Mouse (Mus musculus) gastrocnemius, adult 2 months (tissue): Measurements from ENCODE around the gene Opn3. TPM values are rescaled to one million over a fixed set of nuclear protein-coding genes. Genes with fewer than 3 reads are reported as not detected.

ENCODE experiments used
- DNase-seq: peaks from one replicate; pipeline ENCODE4 v3.0.0; 2022
- H3K27ac ChIP-seq: fragments of 200-600 bp; 2 replicates; pipeline ENCODE4 v1.8.1; 2022; ENCODE audit warnings: mild to moderate bottlenecking
- H3K4me3 ChIP-seq: fragments of 200-600 bp; 2 replicates; pipeline ENCODE4 v1.8.1; 2022; ENCODE audit warnings: mild to moderate bottlenecking, moderate library complexity
- CTCF ChIP-seq: fragments of 200-600 bp; IDR thresholded peaks from 2 replicates; pipeline ENCODE4 v1.8.1; 2022; ENCODE audit warnings: antibody characterized with exemption, mild to moderate bottlenecking, moderate library complexity
- intact Hi-C: fragments of 180-260 bp; cut with DNase I; formaldehyde crosslinking; loops from one replicate; pipeline ENCODE4 v1.15.1; 2025
- long read RNA-seq, 2 experiments: library from polyadenylated mRNA; stranded (forward); transcript quantifications; one replicate each; pipeline ENCODE4 v2.0.0; 2021
- total RNA-seq, 2 experiments: library from RNA; stranded (reverse); gene quantifications; 2 replicates each; pipeline ENCODE4 v1.2.3; 2021

Gene Opn3
- 1 to 10 TPM; 2.5 to 3.8 TPM for total RNA-seq
- long read RNA-seq, experiment 1, transcript Opn3-201 (4 exons, 1,913 nt): major isoform, 6 of 6 reads
- long read RNA-seq, experiment 1, partial matches to known transcripts: 0 of 6 reads
- long read RNA-seq, experiment 1, other reads (novel, unspliced or antisense): 0 of 6 reads
- long read RNA-seq, experiment 2, transcript Opn3-201 (4 exons, 1,913 nt): major isoform, 7 of 8 reads
- long read RNA-seq, experiment 2, partial matches to known transcripts: 0 of 8 reads
- long read RNA-seq, experiment 2, other reads (novel, unspliced or antisense): 1 of 8 reads

DNA sequence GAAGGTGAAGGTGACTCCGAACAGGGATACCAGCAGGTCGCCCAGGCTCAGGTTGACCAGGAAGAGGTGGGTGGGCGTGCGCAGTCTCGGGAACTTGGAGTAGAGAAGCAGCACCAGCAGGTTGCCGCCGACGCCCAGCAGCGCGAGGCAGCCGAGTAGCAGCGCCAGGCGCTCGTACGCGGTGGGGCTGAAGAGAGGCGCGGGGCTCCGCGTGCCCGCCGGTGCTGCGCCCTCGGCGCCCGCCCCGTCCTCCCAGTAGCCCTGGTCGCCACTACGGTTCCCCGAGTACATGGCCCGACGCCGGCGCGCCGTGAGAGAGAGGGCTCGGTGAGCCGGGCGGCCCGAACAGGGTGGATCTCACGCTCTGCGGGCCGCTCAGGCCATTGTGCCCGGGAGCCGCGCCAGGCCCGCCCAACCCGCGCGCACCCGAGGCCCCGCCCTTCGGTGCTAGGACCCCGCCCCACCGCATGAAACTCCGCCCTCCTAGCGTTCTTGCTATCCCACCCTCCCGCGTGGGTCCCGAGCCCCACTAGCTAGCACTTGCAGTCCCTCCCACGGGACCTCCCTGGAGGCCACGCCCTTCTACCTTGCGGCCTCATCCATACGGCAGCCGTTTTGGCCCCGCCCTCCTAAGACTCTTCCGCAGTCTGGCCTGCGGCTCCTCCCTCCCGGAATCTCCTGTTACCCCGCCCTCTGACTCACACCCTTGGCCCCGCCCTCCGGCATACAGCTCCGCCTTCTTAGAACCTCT lies at the start of gene Opn3, which contains the start of gene Chml:
Gene Opn3 (minus strand): TSS at position 531 of the 751 bp plus-strand sequence.
Gene Chml (minus strand): TSS at position 656 of the 751 bp plus-strand sequence.
- peak within 1 kb of the TSS; percentile 91 for H3K4me3 ChIP-seq
- intact Hi-C loops: loop anchor here (2.0 to 10.0 kb wide), 3 partner anchors 68 to 1752 kb away; partner anchors contain the start of genes Exo1, Fh1 and Zbtb18
- no peak for TF ChIP-seq CTCF
- DNase-seq: peak; percentile 99
- peak within 1 kb of the TSS; percentile 92 for H3K27ac ChIP-seq

DNA sequence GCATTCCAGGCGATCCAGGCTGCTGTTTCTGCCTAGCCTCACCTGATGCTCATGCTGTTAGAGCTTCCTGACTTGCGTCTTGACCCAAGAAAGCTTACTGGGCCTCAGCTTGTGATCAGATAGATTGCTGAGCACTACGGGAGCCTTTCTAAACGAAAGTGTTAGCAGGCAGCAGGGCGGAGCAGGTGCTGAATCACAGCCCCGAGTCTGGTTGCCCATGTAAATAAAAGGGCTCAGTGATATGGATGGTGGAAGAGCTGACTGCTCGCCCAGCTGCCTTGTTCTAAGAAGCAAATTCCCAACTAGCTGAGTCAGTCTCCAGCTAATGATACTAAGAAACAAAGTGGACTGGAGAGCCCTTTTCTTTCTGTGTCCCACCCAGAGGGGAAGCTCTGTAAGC lies 33.2 kb upstream of the Opn3 start:
- no peak for DNase-seq
- no peak overlapping the region for H3K27ac ChIP-seq
- H3K4me3 ChIP-seq: no peak overlapping the region
- no peak for TF ChIP-seq CTCF
- intact Hi-C loops: no loop called here

DNA sequence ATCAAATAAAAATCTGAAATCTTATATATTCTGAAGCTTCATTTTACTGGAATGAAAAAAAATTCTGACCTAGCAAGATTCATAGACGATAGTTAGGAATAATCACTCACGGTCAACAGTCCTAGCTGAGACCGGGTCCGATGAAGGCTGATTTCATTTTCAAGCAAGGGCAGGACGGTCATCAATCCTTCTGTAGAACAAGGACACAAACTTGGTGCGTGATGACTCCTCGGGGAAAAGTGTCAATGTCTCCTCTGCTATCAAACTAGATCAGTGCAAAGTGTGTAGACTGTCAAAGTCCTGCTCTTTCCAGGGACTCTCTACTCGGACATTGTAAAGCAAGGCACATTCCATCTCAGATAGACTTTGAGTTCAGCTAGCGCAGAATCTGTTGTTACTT lies 24.3 kb upstream of the Opn3 start:
- no peak for DNase-seq
- intact Hi-C loops: no loop called here
- no peak for TF ChIP-seq CTCF
- Histone ChIP-seq H3K4me3 (no peak overlapping the region), H3K27ac (no peak overlapping the region)

DNA sequence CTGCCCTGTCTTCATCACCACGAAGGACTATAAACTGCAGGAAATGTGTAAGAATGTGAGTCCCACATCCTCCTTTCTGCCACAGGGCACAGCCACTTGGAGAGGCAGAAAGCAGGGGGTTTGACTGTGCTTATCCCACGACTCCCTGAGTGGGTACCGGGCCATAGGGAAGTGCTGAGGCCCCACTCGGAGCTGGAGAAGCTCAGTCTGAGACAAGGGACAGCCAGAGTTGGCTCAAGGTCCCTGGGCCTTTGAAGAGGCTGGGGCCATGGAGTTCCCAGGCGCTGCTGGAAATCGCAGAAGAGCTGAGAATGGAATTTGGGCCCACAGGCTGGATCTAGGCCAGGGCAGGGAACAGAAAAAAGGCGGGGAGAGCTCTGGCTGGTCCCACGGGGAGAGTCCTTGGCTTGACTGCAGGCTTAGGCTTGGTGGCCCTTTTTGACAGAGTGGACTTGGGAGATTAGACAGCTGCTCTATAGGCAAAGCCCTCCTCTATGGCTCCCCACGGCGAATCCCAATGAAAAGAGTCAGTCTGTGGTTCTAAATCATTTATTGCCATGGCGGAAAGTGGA lies 19.8 kb upstream of the Opn3 start:
- intact Hi-C loops: no loop called here
- peak; percentile 24 for DNase-seq
- TF ChIP-seq CTCF: no peak

DNA sequence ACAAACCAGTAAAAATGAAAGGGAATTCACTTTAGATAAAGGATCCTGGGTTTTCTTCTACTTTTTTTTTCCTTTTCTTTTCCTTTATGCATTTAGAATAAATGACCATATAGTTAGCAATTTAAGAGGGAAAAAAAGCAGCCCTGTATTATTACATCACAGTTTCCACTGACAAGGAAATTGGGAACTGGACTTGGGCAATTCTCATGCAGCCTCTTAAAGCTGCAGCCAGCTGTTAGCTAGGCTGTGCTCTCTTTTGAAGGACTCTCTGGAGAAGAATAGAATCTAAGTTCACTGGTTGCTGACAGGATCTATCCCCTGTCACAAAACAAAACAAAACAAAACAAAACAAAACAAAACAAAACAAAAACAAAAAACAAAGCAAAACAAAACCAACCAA lies 15.4 kb upstream of the Opn3 start:
- H3K4me3 ChIP-seq: no peak overlapping the region
- H3K27ac ChIP-seq: no peak overlapping the region
- DNase-seq: no peak
- no peak for TF ChIP-seq CTCF
- intact Hi-C loops: no loop called here

More for the DNA sequence above, 19.8 kb upstream of the Opn3 start:
- H3K4me3 ChIP-seq: no peak overlapping the region
- no peak overlapping the region for H3K27ac ChIP-seq

DNA sequence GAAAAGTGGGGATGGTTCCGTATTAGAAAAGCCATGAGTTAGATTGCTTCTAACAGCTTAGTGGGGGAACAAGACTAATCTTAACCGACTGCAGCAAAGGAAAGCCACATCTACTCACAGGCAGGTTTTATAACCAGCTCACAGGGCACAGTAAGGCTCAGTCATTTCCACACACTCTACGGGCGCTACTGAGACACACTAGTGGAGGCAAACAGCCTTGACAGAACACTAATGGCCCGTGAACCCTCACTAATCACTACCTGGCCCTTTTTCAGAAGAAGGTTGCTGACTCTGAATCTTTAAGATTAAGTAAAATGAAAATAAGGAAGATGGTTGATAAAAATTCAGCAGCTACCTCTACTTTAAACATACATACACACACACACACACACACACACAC lies 15.0 kb upstream of the Opn3 start:
- TF ChIP-seq CTCF: no peak

DNA sequence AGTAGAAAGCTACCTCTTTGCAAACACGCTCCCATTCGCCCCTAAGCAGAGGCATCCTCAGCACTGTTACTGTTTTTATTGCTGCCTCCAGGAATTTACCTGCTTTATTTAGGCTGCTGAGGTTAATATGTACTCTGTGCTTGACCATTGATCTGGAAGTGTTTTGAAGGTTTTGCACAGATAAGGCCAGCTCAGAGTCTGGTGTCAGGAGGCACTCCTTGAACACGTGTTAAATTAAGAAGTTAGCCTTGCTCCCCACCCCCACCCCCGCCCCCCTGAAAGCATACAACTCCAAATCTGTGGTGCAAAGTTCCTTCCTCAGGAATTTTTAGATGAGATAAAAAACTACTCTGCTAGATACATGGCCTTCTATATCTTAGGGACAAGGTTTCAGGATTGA lies 8.6 kb upstream of the Opn3 start:
- no peak overlapping the region for H3K27ac ChIP-seq
- H3K4me3 ChIP-seq: no peak overlapping the region
- DNase-seq: no peak
- intact Hi-C loops: no loop called here
- TF ChIP-seq CTCF: no peak

More for the DNA sequence above, 15.0 kb upstream of the Opn3 start:
- H3K27ac ChIP-seq: no peak overlapping the region
- DNase-seq: no peak
- intact Hi-C loops: no loop called here
- H3K4me3 ChIP-seq: no peak overlapping the region

DNA sequence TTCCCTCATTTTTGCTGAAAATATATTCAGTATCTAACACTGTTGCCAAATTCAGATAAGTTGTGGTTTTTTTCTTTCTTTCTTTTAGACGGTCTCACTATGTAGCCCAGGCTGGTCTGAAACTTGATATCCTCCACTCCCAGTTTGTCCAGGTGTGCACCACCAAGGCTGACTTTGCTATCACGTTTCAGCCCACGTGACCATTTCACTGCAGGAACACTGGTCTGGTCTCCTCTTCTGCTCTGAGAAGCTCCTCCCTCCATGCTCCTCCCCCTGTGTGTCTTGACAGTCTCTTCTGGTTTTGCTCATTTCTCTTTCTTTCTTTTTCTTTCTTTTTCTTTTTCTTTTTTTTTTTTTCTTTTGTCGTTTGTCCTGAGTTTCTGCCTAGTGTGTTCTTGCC lies 7.2 kb upstream of the Opn3 start:
- no peak overlapping the region for H3K4me3 ChIP-seq
- DNase-seq: no peak
- no peak overlapping the region for H3K27ac ChIP-seq
- no peak for TF ChIP-seq CTCF
- intact Hi-C loops: loop anchor here (10.0 kb wide), 1 partner anchor 1745 kb away; the partner anchor contains the start of gene Zbtb18

DNA sequence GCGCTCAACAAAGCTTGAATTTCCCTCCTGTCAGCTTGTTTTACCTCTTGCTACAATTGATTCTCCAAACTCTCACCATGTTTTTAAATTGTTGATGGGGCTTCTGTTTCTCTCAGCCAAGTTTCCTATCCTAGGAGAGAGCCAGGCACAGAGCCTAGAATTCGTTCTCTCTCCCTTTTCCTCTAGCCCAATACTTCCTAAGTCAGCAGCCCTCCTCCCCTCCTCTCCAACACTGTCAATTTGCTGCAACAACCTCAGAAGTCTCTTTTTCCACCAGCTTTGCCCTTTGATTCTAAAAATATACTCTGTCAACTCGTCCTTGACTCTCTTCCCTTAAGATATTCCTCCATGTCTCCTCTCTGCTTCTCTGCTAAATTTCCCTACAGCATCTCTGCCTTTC lies 6.8 kb upstream of the Opn3 start:
- no peak overlapping the region for H3K27ac ChIP-seq
- intact Hi-C loops: loop anchor here (10.0 kb wide), 1 partner anchor 1745 kb away; the partner anchor contains the start of gene Zbtb18
- DNase-seq: no peak
- no peak overlapping the region for H3K4me3 ChIP-seq
- no peak for TF ChIP-seq CTCF

DNA sequence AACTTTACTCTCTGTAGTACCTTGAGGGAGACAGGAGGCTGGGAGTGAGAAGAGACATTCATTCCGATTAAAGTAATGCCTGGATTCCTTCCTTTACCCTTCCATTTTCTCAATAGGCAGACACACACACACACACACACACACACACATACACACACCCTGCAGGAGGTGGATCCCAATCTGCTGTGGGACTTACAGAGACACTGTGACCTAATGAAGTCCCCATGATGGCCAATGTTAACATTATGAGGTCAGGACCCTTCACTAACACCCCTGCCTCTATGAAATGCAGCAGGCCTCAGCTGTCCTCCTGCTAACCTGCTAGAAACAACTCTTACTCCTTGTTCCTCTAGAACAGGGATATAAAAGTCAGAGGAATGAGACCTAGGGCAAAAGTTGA lies 5.7 kb upstream of the Opn3 start, which contains the start of gene Wdr64:
Gene Wdr64 (plus strand): TSS at position 301 of the 400 bp plus-strand sequence.
- no peak for DNase-seq
- no peak within 1 kb of the TSS for H3K4me3 ChIP-seq
- no peak within 1 kb of the TSS for H3K27ac ChIP-seq
- no peak for TF ChIP-seq CTCF
- intact Hi-C loops: loop anchor here (10.0 kb wide), 1 partner anchor 1747 kb away; the partner anchor contains the start of gene Zbtb18

DNA sequence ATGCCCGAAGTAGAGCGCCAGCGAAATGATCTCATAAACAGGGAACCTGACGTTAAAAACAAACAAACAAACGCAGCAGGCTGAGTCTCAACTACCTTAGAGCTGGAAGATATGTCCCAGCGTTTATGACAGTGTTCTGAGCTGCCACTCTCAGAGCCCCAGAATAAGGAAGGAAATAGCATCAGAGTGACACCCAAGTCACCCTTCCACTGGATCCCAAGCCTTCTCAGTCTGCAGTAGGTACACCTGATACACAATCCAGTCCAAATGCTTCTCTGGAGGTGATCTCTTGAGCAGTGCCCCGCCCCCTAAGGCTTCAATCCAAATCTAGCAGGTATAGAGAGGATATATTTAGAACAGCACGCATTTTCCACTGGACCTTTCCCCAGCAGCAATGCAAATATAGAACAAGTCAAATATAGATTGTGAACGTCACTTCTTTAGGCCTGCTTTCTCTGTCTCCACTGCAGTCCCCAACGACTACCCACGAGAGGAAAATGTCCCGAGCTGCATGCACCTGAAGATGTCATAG lies 919 bp upstream of the Opn3 start:
- no peak for DNase-seq
- intact Hi-C loops: loop anchor here (2.0 to 10.0 kb wide), 3 partner anchors 69 to 1751 kb away; partner anchors contain the start of genes Exo1, Fh1 and Zbtb18
- no peak for TF ChIP-seq CTCF
- H3K27ac ChIP-seq: no peak overlapping the region
- H3K4me3 ChIP-seq: peak overlapping the region; percentile 91

DNA sequence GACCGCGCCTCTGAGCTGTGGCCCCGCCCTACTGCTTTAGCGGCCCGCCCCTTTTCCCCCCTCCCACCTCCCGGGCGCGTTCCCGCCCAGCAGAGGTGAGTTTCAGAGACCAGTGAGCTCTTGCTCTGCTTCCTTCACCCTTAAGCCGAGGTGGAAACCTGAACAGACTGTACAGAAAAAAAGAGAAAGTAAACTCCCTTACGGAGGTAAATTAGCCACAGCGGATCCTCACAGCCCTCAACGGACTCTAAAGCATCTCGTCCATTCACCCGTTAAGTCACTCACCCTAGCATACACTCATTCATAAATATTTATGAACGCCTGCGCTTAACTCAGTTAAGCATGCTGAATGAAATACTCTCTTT lies 403 bp upstream of the Opn3 start:
- peak overlapping the region; percentile 91 for H3K4me3 ChIP-seq
- H3K27ac ChIP-seq: peak overlapping the region; percentile 92; the same call in 1 of the 2 replicates
- intact Hi-C loops: loop anchor here (2.0 to 10.0 kb wide), 3 partner anchors 68 to 1752 kb away; partner anchors contain the start of genes Exo1, Fh1 and Zbtb18
- no peak for TF ChIP-seq CTCF
- DNase-seq: no peak
